Mouse (Mus musculus) right cerebral cortex, adult 2 months (tissue): ENCODE measurements around the gene Clec2l.
A peak's percentile ranks its signal among the peaks of the same experiment; 100 is the strongest.

Source experiments
- DNase-seq, 2 experiments: peaks; one replicate each; pipeline ENCODE4 v3.0.0; 2021 to 2022; ENCODE audit warnings: low spot score in 2 of 2

Clec2l gene

DNA sequence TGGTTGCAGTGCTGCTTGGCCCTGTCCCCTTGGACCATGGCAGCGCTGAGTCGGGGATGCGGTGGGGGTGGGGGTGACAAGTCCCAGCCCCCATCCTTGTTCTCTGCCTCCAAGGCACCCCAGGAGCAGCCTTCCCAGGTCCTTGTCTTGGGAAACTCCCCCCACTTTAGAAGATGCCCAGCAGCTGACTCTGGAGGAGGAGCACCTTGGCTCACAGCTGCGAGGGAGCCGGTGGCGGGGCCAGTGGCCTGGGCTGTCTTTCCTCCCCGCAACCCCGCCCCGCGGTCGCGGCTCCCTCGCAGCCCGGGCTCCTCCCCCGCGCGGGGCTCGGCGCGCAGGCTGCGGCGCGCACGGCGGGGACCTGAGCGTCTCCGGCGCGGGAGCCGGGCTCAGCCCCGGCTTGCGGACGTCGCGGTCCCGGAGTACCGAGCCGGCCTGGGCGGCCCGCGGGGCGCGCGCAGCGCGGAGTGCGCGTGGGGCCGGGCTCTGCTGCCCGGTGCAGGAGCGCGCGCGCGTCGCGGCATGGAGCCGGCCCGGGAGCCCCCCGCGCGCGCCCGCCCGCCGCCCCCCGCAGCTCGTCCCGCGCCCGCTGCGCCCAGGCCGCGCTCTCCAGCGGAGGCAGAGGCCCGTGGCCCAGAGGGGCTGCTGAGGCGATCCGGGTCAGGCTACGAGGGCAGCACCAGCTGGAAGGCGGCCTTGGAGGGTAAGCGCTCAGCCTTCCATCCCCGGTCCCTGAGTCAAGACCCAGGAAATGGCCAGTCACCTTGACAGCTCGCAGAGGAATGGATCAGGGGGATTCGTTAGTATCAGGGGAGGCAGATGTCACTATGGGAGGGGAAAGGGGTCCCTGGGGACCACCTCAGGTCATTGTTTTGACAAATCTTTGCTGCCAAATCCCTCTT lies at the start of gene Clec2l:
TSS of gene Clec2l (plus strand) at position 356 of the 902 bp plus-strand sequence.
- DNase-seq, result peak; percentile 26 to 44

DNA sequence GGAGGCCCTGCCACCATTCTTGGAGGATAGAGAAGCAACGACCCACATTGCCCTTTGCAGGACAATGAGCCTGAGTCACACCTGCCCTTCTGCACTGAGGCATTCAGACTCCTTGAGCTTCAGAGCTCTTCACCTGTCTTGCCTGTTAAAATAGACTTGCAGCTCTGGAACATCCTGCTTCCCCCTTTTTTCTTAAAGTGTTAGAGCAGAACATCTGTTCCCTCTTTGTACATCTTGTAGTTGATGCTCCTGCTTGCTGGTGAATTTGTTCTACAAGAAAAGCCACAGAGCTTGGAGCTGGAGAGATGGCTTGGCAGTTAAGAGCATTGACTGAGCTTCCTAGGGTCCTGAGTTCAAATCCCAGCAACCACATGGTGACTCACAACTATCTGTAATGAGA lies 40.5 kb upstream of the Clec2l start:
- no peak for DNase-seq

DNA sequence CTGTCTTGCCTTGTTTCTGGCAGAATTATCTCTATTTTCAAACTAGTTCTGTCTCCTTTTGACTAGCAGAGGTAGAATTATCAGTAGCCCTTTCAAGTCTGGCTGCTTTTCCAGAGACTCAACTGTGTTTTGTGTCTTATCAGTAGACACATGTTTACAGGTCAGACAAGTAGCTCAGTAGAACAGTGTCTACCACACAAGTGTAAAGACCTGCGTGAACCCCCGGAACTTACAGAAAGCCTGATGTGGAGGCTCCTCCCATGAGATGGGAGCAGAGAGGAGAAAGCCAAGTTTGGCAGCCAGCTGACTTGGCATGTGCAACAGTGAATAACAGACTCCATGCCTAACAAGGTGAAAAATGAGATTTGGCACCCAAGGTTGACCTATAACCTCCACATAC lies 39.4 kb upstream of the Clec2l start:
- DNase-seq, result no peak

- peak in 1 of 2 experiments; percentile 39 for DNase-seq
These were observed 38.4 kb upstream of the Clec2l start for GRCm38 (mm10) chr6:38624439-38624838.

- no peak for DNase-seq
These were observed 36.8 kb upstream of the Clec2l start for GRCm38 (mm10) chr6:38626086-38626485.

- no peak for DNase-seq
These were observed 35.8 kb upstream of the Clec2l start for GRCm38 (mm10) chr6:38627081-38627480.

GRCm38 (mm10) chr6:38627486-38627885 lies 35.4 kb upstream of the Clec2l start:
- DNase-seq, result no peak

DNA sequence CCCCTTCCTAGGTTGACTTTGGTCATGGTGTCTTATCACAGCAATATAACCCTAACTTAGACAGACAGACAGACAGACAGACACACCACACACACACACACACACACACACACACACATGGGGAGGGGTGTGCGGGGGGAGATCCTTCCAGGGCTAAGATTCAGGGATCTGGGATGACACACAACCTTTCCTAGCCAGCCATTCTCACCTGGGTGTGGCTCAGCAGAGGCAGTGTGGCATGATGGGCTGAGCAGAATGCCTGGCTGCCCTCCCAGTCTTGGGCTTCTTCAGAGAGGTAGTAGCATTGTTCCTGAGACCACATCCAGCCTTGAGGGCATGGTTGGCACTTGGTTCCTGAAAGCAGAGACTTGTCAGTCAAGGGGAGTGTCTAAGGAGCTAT lies 33.3 kb upstream of the Clec2l start:
- DNase-seq, result no peak

DNA sequence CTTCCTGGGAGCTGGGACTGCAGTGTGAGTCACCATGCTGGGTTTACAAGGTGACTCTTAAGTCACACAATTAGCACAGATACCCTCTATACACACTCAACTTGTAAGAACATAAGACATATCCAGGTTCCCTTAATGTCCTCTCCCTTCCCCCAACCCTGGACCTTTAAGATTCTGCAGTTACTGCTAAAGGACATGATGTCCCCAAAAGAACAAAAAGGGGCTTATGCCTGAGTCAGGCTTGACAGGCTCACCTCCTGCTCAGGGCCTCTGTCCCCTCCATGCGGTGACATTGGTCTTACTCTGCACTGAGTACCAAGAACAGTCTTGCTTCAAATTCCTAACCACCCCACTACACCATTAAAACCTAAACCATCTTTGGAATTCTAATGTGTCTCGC lies 30.0 kb upstream of the Clec2l start:
- no peak for DNase-seq

GRCm38 (mm10) chr6:38634461-38634860 lies 28.4 kb upstream of the Clec2l start:
- DNase-seq, result no peak

- peak in 1 of 2 experiments; percentile 21 for DNase-seq
These were observed 26.7 kb upstream of the Clec2l start for GRCm38 (mm10) chr6:38635941-38636851.

GRCm38 (mm10) chr6:38636852-38637618 lies 25.8 kb upstream of the Clec2l start, which contains the start of gene Klrg2:
TSS of gene Klrg2 (minus strand) at chr6:38637242.
- peak in 1 of 2 experiments; percentile 29 for DNase-seq

- DNase-seq, result no peak
These were observed 22.5 kb upstream of the Clec2l start for GRCm38 (mm10) chr6:38640401-38640800.

DNA sequence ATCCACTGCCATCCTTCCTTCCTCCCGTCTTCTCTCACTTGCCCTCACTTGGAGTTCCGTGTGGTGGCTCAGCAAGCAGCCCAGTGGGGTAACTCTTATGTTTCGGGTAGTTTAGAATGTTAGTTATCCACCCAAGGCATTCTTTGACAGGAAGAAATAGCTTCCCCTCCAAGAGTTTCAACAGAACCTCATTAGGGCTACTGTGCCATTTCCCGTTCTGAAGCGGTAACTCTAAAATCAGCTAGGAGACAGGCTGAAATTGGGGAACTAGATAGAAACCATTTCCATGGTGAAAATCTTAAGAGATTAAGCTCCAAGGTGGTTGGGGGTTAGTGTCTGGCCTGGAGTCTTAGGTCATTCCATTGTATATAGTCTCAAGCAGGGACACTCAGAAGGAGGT lies 21.6 kb upstream of the Clec2l start:
- DNase-seq, result no peak

DNA sequence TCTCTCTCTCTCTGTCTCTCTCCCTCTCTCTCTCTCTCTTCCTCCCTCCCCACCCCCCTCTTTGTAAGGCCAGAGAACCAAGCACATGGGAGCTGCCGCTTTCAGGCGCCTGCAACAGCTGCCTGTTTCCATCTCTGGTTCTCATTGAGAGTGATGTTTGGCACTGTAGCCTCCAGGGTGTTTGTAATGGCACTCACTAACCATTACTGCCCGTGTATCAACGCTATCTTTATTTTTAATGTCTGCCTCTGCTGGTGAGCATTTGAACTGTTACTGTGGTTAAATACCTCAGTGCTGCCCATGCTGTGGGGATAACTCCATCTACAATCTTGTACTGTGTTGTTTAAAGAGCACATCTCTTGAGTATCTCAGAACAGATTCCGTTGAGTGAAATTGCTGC lies 21.2 kb upstream of the Clec2l start:
- no peak for DNase-seq

GRCm38 (mm10) chr6:38642593-38642992 lies 20.3 kb upstream of the Clec2l start:
- DNase-seq, result no peak

- no peak for DNase-seq
These were observed 19.8 kb upstream of the Clec2l start for GRCm38 (mm10) chr6:38643039-38643438.

DNA sequence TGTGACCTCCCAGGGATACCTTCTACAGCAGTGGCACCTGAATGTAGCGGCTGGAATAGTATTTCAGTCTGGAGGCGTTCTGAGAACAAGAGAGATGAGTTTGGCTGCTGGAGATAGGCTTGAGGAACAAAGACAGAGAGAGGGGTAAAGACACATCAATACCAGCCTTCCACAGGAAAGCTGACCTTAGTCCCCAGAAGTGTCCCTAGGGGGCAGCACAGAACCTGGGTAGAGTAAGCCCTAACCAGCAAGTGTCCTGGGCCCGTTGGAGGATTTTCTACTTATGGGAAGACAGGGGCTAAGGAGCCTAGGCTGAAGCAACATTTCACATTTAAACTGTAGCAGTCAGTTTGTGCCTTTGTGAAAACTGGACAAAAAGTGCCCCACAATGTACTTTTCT lies 13.3 kb upstream of the Clec2l start:
- no peak for DNase-seq

DNA sequence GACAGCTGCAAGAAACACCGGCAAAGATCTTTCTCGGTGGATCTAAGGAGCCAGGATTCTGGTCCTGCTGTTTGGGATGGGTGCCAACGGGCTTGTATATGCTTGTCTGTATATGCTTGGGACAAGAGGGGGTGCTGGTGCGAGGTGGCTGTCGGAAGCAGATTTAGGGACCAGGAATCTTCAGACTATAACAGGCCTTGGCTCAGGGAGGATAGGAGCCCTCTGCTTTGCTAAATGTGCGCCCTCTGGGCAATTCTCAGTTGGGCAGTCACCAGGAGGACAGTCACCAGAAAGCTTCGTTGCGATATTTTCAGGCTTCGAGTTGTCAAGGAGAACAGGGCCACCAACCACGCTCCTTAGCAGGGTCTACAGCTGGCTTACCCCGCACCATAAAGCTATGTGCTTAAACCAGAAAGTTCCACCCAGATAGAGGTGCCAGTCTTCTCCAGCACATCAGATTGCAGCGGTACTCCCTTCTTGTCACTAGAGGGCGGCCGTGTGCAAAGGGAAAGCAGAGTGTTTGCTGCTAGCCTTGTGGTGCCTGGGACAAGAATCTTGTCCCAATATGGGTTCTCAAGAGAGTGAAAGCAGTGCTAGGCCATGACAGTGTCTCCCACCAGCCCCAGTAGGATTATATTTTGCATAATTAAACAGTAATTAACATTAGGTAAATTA lies 12.5 kb upstream of the Clec2l start:
- DNase-seq, result peak; percentile 66 to 77

GRCm38 (mm10) chr6:38661626-38662025 lies 1.2 kb upstream of the Clec2l start:
- no peak for DNase-seq

DNA sequence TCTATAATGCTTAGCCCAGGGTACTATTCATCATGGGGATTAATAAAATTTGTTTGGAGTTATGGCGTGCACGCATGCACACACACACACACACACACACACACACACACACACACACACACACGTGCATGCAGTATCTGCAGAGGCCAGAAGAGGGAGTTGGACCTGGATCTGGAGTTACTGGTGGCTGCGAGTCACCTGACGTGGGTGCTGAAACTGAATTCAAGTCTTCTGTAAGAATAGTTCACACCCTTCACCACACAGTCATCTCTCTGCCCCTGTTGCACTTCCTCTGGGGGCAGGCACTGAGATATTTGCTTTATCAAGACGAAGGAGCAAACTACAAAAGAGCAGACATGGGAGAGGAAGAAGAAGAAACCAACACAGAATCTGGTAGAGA lies 6.7 kb downstream of the Clec2l start:
- no peak for DNase-seq
